In the genomic region with DNA sequence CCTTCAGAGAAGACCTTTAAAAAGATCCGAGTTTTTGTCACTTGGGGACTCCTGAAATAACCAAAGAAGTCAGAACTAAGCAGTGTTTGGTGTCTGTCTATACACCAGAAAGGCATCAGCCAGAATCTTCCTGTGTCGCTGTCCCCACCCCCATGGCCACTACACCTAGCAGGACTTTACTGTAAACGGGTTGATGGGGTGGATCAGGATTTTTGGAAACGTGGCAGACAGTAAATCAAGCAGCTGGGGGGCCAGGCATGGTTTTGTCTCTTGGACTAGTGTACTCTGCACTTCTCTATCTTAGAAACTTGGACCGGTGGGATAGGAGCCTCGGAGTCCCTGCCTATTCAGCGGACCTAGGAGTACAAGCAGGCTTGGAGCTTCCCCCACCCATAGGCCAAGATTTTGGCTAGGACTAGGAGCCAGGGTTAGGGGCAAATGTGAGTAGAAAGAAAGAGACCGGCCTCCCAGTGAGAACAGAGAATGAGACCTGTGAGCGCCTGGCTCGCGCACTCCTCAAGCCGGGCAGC, we compare ENCODE assay signal across 17 mouse cellular contexts. TPM values are rescaled to one million over a fixed set of nuclear protein-coding genes. Genes with fewer than 3 reads are reported as not detected.
DNase-seq lines count a peak whose midpoint lies in the region; ATAC-seq and TF ChIP-seq lines count a peak whose summit lies in the region.
"Had no signal": no experiment of that assay in that cellular context is flagged by ENCODE, and none has a peak within 500 bp of the region (broad histone marks: within the 10 kb centered on the region; RNA-seq: fewer than 3 reads in every experiment).

No protein-coding gene starts in this region.

- no peak overlapping the region; the same call in 1 of the 2 replicates for H3K27ac ChIP-seq in left cerebral cortex, adult 2 months
- H3K27ac ChIP-seq in embryonic facial prominence, embryonic 10.5 days (replicated peaks): no peak overlapping the region
- H3K27ac ChIP-seq in forebrain, embryonic 16.5 days (ENCODE audit: low read length): peak overlapping the region; percentile 80
- no peak overlapping the region for H3K27ac ChIP-seq in kidney, adult 2 months (ENCODE audit: insufficient read depth, low read depth, low read length)
- H3K27ac ChIP-seq in liver, embryonic 12.5 days: no peak overlapping the region
- H3K27ac ChIP-seq: embryonic facial prominence, embryonic 12.5 days; neural tube, embryonic 13.5 days had no signal

- H3K79me2 ChIP-seq in myocyte (ENCODE audit: control insufficient read depth, insufficient read depth): no peaks in the 10 kb centered on the region

- no peak overlapping the region for H3ac ChIP-seq in myocyte (ENCODE audit: control insufficient read depth, insufficient read length)

- ATAC-seq in forebrain, embryonic 16.5 days: no peak
- ATAC-seq in liver, embryonic 12.5 days: no peak
- ATAC-seq: Patski had no signal

- H3K27me3 ChIP-seq in embryonic facial prominence, embryonic 10.5 days (replicated peaks; ENCODE audit: low read depth, poor library complexity, severe bottlenecking): peaks cover 100% of the 10 kb centered on the region
- no peaks in the 10 kb centered on the region; the same call in 1 of the 2 replicates for H3K27me3 ChIP-seq in forebrain, embryonic 16.5 days (replicated peaks; ENCODE audit: control insufficient read depth, insufficient read depth, low read length)
- H3K27me3 ChIP-seq in myocyte (ENCODE audit: control insufficient read depth, insufficient read depth, insufficient read length): peaks cover 37% of the 10 kb centered on the region
- H3K27me3 ChIP-seq in kidney, adult 2 months (replicated peaks; ENCODE audit: control insufficient read depth, insufficient read depth, low read length): peaks cover 15% of the 10 kb centered on the region
- H3K27me3 ChIP-seq in liver, embryonic 12.5 days (replicated peaks): peaks cover 100% of the 10 kb centered on the region

- H3K4me2 ChIP-seq in forebrain, embryonic 16.5 days (ENCODE audit: low read length): peak overlapping the region; percentile 64
- peak overlapping the region; percentile 52 for H3K4me2 ChIP-seq in myocyte (ENCODE audit: low read depth)
- no peak overlapping the region for H3K4me2 ChIP-seq in liver, embryonic 12.5 days

- peak overlapping the region; percentile 72 for H3K9ac ChIP-seq in forebrain, embryonic 16.5 days (replicated peaks; ENCODE audit: low read depth, low read length)
- H3K9ac ChIP-seq in liver, embryonic 12.5 days: no peak overlapping the region
- H3K9ac ChIP-seq: embryonic facial prominence, embryonic 12.5 days had no signal

- no peaks in the 10 kb centered on the region for H3K36me3 ChIP-seq in embryonic facial prominence, embryonic 10.5 days (replicated peaks)
- H3K36me3 ChIP-seq in forebrain, embryonic 16.5 days (ENCODE audit: control insufficient read depth, insufficient read depth): no peaks in the 10 kb centered on the region
- no peaks in the 10 kb centered on the region for H3K36me3 ChIP-seq in myocyte (ENCODE audit: control insufficient read depth, insufficient read depth)
- H3K36me3 ChIP-seq in kidney, adult 2 months (ENCODE audit: control insufficient read depth, insufficient read depth, low read length): no peaks in the 10 kb centered on the region
- H3K36me3 ChIP-seq in liver, embryonic 12.5 days: no peaks in the 10 kb centered on the region
- H3K36me3 ChIP-seq: embryonic facial prominence, embryonic 12.5 days; neural tube, embryonic 13.5 days had no signal

- H3K9me3 ChIP-seq in embryonic facial prominence, embryonic 10.5 days: no peaks in the 10 kb centered on the region
- H3K9me3 ChIP-seq in forebrain, embryonic 16.5 days (ENCODE audit: control insufficient read depth, low read length): no peaks in the 10 kb centered on the region
- no peaks in the 10 kb centered on the region for H3K9me3 ChIP-seq in liver, embryonic 12.5 days (replicated peaks)
- H3K9me3 ChIP-seq: embryonic facial prominence, embryonic 12.5 days; neural tube, embryonic 13.5 days had no signal

- TF ChIP-seq CTCF in left cerebral cortex, adult 2 months (IDR thresholded peaks at IDR 0.05): no peak
- no peak for TF ChIP-seq CTCF in kidney, adult 2 months (conservative IDR thresholded peaks at IDR 0.05; ENCODE audit: insufficient read depth, insufficient read length, low read depth, low read length)

- intact Hi-C loops in left cerebral cortex, adult 2 months (cut with DNase I): loop anchor here (10.0 kb wide), 2 partner anchors 265 to 385 kb away; no protein-coding TSS in a partner anchor
- intact Hi-C loops in left cerebral cortex, postnatal 36 days (cut with DNase I): loop anchor here (5.0 to 10.0 kb wide), 4 partner anchors 145 to 265 kb away; no protein-coding TSS in a partner anchor

- H3K4me1 ChIP-seq in embryonic facial prominence, embryonic 10.5 days: peaks cover 8% of the 10 kb centered on the region
- H3K4me1 ChIP-seq in forebrain, embryonic 16.5 days (replicated peaks; ENCODE audit: control insufficient read depth, insufficient read depth, low read length): peaks cover 8% of the 10 kb centered on the region
- 0 out of 2 replicates have a peak, but pooled peaks cover 2% of the 10 kb centered on the region for H3K4me1 ChIP-seq in kidney, adult 2 months (ENCODE audit: control insufficient read depth, insufficient read depth, low read length)
- H3K4me1 ChIP-seq in liver, embryonic 12.5 days: no peaks in the 10 kb centered on the region
- H3K4me1 ChIP-seq: embryonic facial prominence, embryonic 12.5 days had no signal

- no peak for DNase-seq in left cerebral cortex, adult 2 months (ENCODE audit: extremely low spot score in 1 of 2, low spot score in 2 of 2)
- no peak for DNase-seq in left cerebral cortex, postnatal 36 days (ENCODE audit: low spot score in 2 of 2)
- DNase-seq in embryonic facial prominence, embryonic 10.5 days (ENCODE audit: low spot score): peak; percentile 33
- DNase-seq in kidney, adult 2 months: no peak
- DNase-seq: kidney, adult 8-10 months; lung, postnatal 4 days; thymus, postnatal 4 days had no signal

- WGBS in embryonic facial prominence, embryonic 10.5 days: 11% methylated on average over 12 of the region's 12 CpGs
- 16% methylated on average over 12 of the region's 12 CpGs for WGBS in forebrain, embryonic 16.5 days
- 8% methylated on average over 12 of the region's 12 CpGs for WGBS in kidney, adult 2 months
- 8% methylated on average over 12 of the region's 12 CpGs for WGBS in liver, embryonic 12.5 days (ENCODE audit: insufficient replicate concordance)

- peak overlapping the region; percentile 31 for H3K4me3 ChIP-seq in left cerebral cortex, adult 2 months
- no peak overlapping the region for H3K4me3 ChIP-seq in embryonic facial prominence, embryonic 10.5 days
- peak overlapping the region; percentile 48 for H3K4me3 ChIP-seq in forebrain, embryonic 16.5 days (replicated peaks; ENCODE audit: low read length)
- peak overlapping the region; percentile 21 for H3K4me3 ChIP-seq in myocyte
- no peak overlapping the region for H3K4me3 ChIP-seq in kidney, adult 2 months (ENCODE audit: insufficient read depth, low read depth, low read length)
- no peak overlapping the region for H3K4me3 ChIP-seq in liver, embryonic 12.5 days

- no peak for TF ChIP-seq POLR2A in myocyte (IDR thresholded peaks at IDR 0.05; ENCODE audit: insufficient read length, low read depth)
- TF ChIP-seq POLR2A in kidney, adult 2 months (IDR thresholded peaks at IDR 0.05; ENCODE audit: low read depth, low read length): no peak

TF ChIP-seq in myocyte, 11 proteins besides CTCF, POLR2A, EP300 and RAD21:
- TF ChIP-seq POLR2AphosphoS2 (IDR thresholded peaks at IDR 0.05; ENCODE audit: insufficient read length, low read depth) (no peak), E2F4 (IDR thresholded peaks at IDR 0.05; ENCODE audit: insufficient read depth) (no peak)
TF ChIP-seq in myocyte: peak in this region for 0.

RNA-seq across cellular contexts. Expression of a gene that starts 3.7 kb away (rescaled TPM):
- total RNA-seq in left cerebral cortex, adult 2 months (2021): 10 to 100 TPM; 19.7 to 20.9 TPM
- 10 to 100 TPM; 20.1 to 21.5 TPM for total RNA-seq in left cerebral cortex, postnatal 36 days (2021)
- polyA plus RNA-seq in embryonic facial prominence, embryonic 10.5 days (2016; fragmentation: Nextera tagmentation; extraction: Ambion mirVana): 2.0 and 2.1 TPM in 2 replicates
- polyA plus RNA-seq in forebrain, embryonic 16.5 days (2015; fragmentation: Nextera tagmentation; extraction: Ambion mirVana): 41.3 and 42.8 TPM in 2 replicates
- polyA plus RNA-seq in myocyte (2012; fragmentation: generic; extraction: Trizol): 6.5 TPM
- polyA plus RNA-seq in kidney, adult 2 months (2012; rRNA removed): 0.08 TPM in 1 of 2 replicates, not detected in the other
- 0.10 and 0.36 TPM in 2 replicates for polyA plus RNA-seq in liver, embryonic 12.5 days (2016; fragmentation: Nextera tagmentation; extraction: Ambion mirVana)
- total RNA-seq: heart, adult 8-10 months; hematopoietic stem cell, adult 5-6 weeks had no signal
- polyA plus RNA-seq: cerebellum, adult 2 months; liver, embryonic 16.5 days had no signal

Comparison
In these comparisons a context has a peak if more than half of its experiments do, and no peak if none do; other contexts are left out.
1. H3K4me3 ChIP-seq: peak in left cerebral cortex, adult 2 months (single experiment), forebrain, embryonic 16.5 days (single experiment) and myocyte (single experiment); none in embryonic facial prominence, embryonic 10.5 days (single experiment), kidney, adult 2 months (single experiment) and liver, embryonic 12.5 days (single experiment).